Mouse (Mus musculus) MEL (cell line): ENCODE data around the gene Rsph1. TPM values are rescaled to one million over a fixed set of nuclear protein-coding genes. Genes with fewer than 3 reads are reported as not detected.

Experiments
- DNase-seq: peaks from one replicate; pipeline ENCODE4 v3.0.0; 2011; ENCODE audit warnings: low read depth, low spot score
- H3K27ac ChIP-seq: 2 replicates; pipeline ENCODE4 v1.5.1; 2012; ENCODE audit warnings: low read depth, mild to moderate bottlenecking, control low read depth, low read length, moderate library complexity; ENCODE audit not compliant: control insufficient read depth
- H3K27me3 ChIP-seq, 2 experiments: fragments of 150-350 bp in 1 of 2; sonication (generic) in 1 of 2; 2 replicates each; pipeline ENCODE4 v1.6.1; 2012; ENCODE audit warnings: low read length in 2 of 2, mild to moderate bottlenecking in 2 of 2, improper control_type of control experiment in 1 of 2, moderate library complexity in 1 of 2; ENCODE audit not compliant: insufficient read depth in 2 of 2, control insufficient read depth in 1 of 2
- H3K36me3 ChIP-seq, 2 experiments: 2 replicates each; pipeline ENCODE4 v1.6.1; 2012 to 2014; ENCODE audit warnings: low read length in 2 of 2, improper control_type of control experiment in 1 of 2, inconsistent platforms in 1 of 2, mild to moderate bottlenecking in 1 of 2; ENCODE audit not compliant: insufficient read depth in 2 of 2, control insufficient read depth in 1 of 2
- H3K4me1 ChIP-seq, 2 experiments: fragments of 150-350 bp in 1 of 2; sonication (generic) in 1 of 2; 2 replicates each; pipeline ENCODE4 v1.6.1; 2012; ENCODE audit warnings: low read length in 2 of 2, improper control_type of control experiment in 1 of 2, mild to moderate bottlenecking in 1 of 2; ENCODE audit not compliant: insufficient read depth in 2 of 2, control insufficient read depth in 1 of 2
- H3K4me3 ChIP-seq, 2 experiments: fragments of 150-350 bp in 1 of 2; sonication (generic) in 1 of 2; 2 replicates each; pipeline ENCODE4 v1.5.1; 2012; ENCODE audit warnings: low read depth in 2 of 2, low read length in 2 of 2, mild to moderate bottlenecking in 2 of 2, moderate library complexity in 2 of 2, control low read depth in 1 of 2, improper control_type of control experiment in 1 of 2; ENCODE audit not compliant: control insufficient read depth in 1 of 2, insufficient read depth in 1 of 2
- H3K79me2 ChIP-seq: 2 replicates; pipeline ENCODE4 v1.6.1; 2012; ENCODE audit warnings: mild to moderate bottlenecking, low read length, moderate library complexity; ENCODE audit not compliant: control insufficient read depth, poor library complexity, insufficient read depth
- H3K9ac ChIP-seq: 2 replicates; pipeline ENCODE4 v1.6.1; 2012; ENCODE audit warnings: low read depth, mild to moderate bottlenecking, control low read depth, low read length, moderate library complexity; ENCODE audit not compliant: control insufficient read depth, poor library complexity, severe bottlenecking
- H3K9me3 ChIP-seq: fragments of 150-350 bp; sonication (generic); replicated peaks from 2 replicates; pipeline ENCODE4 v1.6.1; 2012; ENCODE audit warnings: mild to moderate bottlenecking, low read length, improper control_type of control experiment, moderate library complexity; ENCODE audit not compliant: insufficient read depth
- CHD2 ChIP-seq: IDR thresholded peaks from 2 replicates; pipeline ENCODE4 v1.6.1; 2011; ENCODE audit warnings: low read length, improper control_type of control experiment
- CTCF ChIP-seq, 3 experiments: IDR thresholded peaks in 2 of 3; conservative IDR thresholded peaks in 1 of 3; 2 replicates each; pipeline ENCODE4 v1.5.1; 2011 to 2012; ENCODE audit warnings: low read length in 3 of 3, low read depth in 2 of 3, mild to moderate bottlenecking in 2 of 3, improper control_type of control experiment in 1 of 3, inconsistent platforms in 1 of 3, mixed read lengths in 1 of 3, moderate library complexity in 1 of 3; ENCODE audit not compliant: control insufficient read depth in 1 of 3, insufficient read depth in 1 of 3, poor library complexity in 1 of 3, severe bottlenecking in 1 of 3
- E2F4 ChIP-seq: IDR thresholded peaks from 2 replicates; pipeline ENCODE4 v1.6.1; 2011; ENCODE audit warnings: low read depth, low read length, improper control_type of control experiment, borderline replicate concordance
- HCFC1 ChIP-seq: IDR thresholded peaks from 2 replicates; pipeline ENCODE4 v1.6.1; 2012; ENCODE audit warnings: low read depth, mild to moderate bottlenecking, inconsistent platforms, low read length, improper control_type of control experiment, moderate library complexity
- JUND ChIP-seq: IDR thresholded peaks from 2 replicates; pipeline ENCODE4 v1.6.1; 2011; ENCODE audit warnings: low read depth, mild to moderate bottlenecking, improper control_type of control experiment, low read length
- MAFK ChIP-seq: IDR thresholded peaks from 2 replicates; pipeline ENCODE4 v1.6.1; 2011; ENCODE audit warnings: low read depth, mild to moderate bottlenecking, low read length, improper control_type of control experiment, borderline replicate concordance
- MAX ChIP-seq: IDR thresholded peaks from 2 replicates; pipeline ENCODE4 v1.6.1; 2011; ENCODE audit warnings: low read length, improper control_type of control experiment
- MXI1 ChIP-seq: IDR thresholded peaks from 2 replicates; pipeline ENCODE4 v1.6.1; 2011; ENCODE audit warnings: mild to moderate bottlenecking, low read depth, low read length, improper control_type of control experiment
- MYC ChIP-seq: IDR thresholded peaks from 2 replicates; pipeline ENCODE4 v1.6.1; 2011; ENCODE audit warnings: low read depth, mild to moderate bottlenecking, low read length, improper control_type of control experiment, moderate library complexity
- NRF1 ChIP-seq: IDR thresholded peaks from 2 replicates; pipeline ENCODE4 v1.6.1; 2014; ENCODE audit warnings: low read depth, mild to moderate bottlenecking, inconsistent platforms, low read length, improper control_type of control experiment, moderate library complexity; ENCODE audit not compliant: poor library complexity, insufficient read depth, severe bottlenecking
- POLR2A ChIP-seq, 2 experiments: IDR thresholded peaks; 2 replicates each; pipeline ENCODE4 v1.6.1; 2011 to 2012; ENCODE audit warnings: low read length in 2 of 2, mild to moderate bottlenecking in 2 of 2, control low read depth in 1 of 2, improper control_type of control experiment in 1 of 2, low read depth in 1 of 2, moderate library complexity in 1 of 2; ENCODE audit not compliant: control insufficient read depth in 1 of 2, insufficient read depth in 1 of 2, poor library complexity in 1 of 2
- POLR2AphosphoS2 ChIP-seq: IDR thresholded peaks from 2 replicates; pipeline ENCODE4 v1.6.1; 2011; ENCODE audit warnings: low read length, improper control_type of control experiment
- POLR2AphosphoS5 ChIP-seq: IDR thresholded peaks from 2 replicates; pipeline ENCODE4 v1.6.1; 2012; ENCODE audit warnings: low read depth, borderline replicate concordance, mild to moderate bottlenecking, inconsistent platforms, low read length, moderate library complexity, mixed read lengths
- RAD21 ChIP-seq: IDR thresholded peaks from 2 replicates; pipeline ENCODE4 v1.6.1; 2011; ENCODE audit warnings: mild to moderate bottlenecking, low read depth, low read length, improper control_type of control experiment
- RCOR1 ChIP-seq: IDR thresholded peaks from 2 replicates; pipeline ENCODE4 v1.6.1; 2012; ENCODE audit warnings: low read depth, mild to moderate bottlenecking, inconsistent platforms, low read length, improper control_type of control experiment
- SIN3A ChIP-seq: IDR thresholded peaks from 2 replicates; pipeline ENCODE4 v1.6.1; 2012; ENCODE audit warnings: low read length, improper control_type of control experiment, inconsistent platforms
- TBP ChIP-seq: IDR thresholded peaks from 2 replicates; pipeline ENCODE4 v1.8.0; 2011; ENCODE audit warnings: low read depth, low read length, improper control_type of control experiment
- TCF12 ChIP-seq: IDR thresholded peaks from 2 replicates; pipeline ENCODE4 v1.6.1; 2014; ENCODE audit warnings: low read depth, mild to moderate bottlenecking, inconsistent platforms, low read length, improper control_type of control experiment, moderate library complexity
- polyA plus RNA-seq, 2 experiments: library from polyadenylated mRNA; stranded (reverse) in 1 of 2; unstranded in 1 of 2; fragments of >175 nt in 1 of 2; fragments of >200 nt in 1 of 2; gene quantifications; 2 replicates each; pipeline versions ENCODE4 v1.2.1 to v1.2.4; 2012; ENCODE audit warnings: low replicate concordance in 2 of 2, low read depth in 1 of 2; ENCODE audit not compliant: insufficient read length in 2 of 2, insufficient read depth in 1 of 2, missing spikeins in 1 of 2
- total RNA-seq: library from RNA; depleted of rRNA; stranded (reverse); fragments of 300-350 nt; gene quantifications from 2 replicates; pipeline ENCODE4 v1.2.3, GENCODE M21; 2012

Gene Rsph1
- total and polyA plus RNA-seq, 3 experiments: 1.3 to 3.6 TPM; not detected in 1

- peaks cover 0 to 22% of the 10 kb centered on the region in 2 experiments; a peak in 2 of 4 replicates for H3K36me3 ChIP-seq
- H3K27ac ChIP-seq: no peak overlapping the region
- DNase-seq: no peak
- no peaks in the 10 kb centered on the region for H3K27me3 ChIP-seq
- H3K9ac ChIP-seq: no peak overlapping the region
- H3K9me3 ChIP-seq: no peaks in the 10 kb centered on the region
- TF ChIP-seq MYC (no peak), SIN3A (no peak), POLR2A (IDR thresholded peaks at IDR 0.05; ENCODE audit: control insufficient read depth in 1 of 2, insufficient read depth in 1 of 2, low read depth in 1 of 2, low read length in 2 of 2, poor library complexity in 1 of 2) (no peak), CHD2 (no peak), E2F4 (no peak), HCFC1 (no peak), NRF1 (no peak), RAD21 (no peak), MAFK (no peak), TCF12 (no peak), POLR2AphosphoS5 (no peak)
- H3K79me2 ChIP-seq: peaks cover 11% of the 10 kb centered on the region
- no peak overlapping the region for H3K4me3 ChIP-seq
- peaks cover 13 to 32% of the 10 kb centered on the region in 2 experiments for H3K4me1 ChIP-seq
Measured at GRCm38 (mm10) chr17:31300736-31301135, 23.6 kb upstream of the Rsph1 start.

- Histone ChIP-seq H3K4me3 (no peak overlapping the region), H3K4me1 (peaks cover 13 to 25% of the 10 kb centered on the region in 2 experiments)
- TF ChIP-seq JUND: no peak
- no peak for TF ChIP-seq E2F4
- TF ChIP-seq MAX: no peak
- TF ChIP-seq POLR2AphosphoS2: no peak
- TF ChIP-seq MXI1: no peak
- TF ChIP-seq RCOR1: no peak
- TF ChIP-seq TBP: no peak
- no peak for TF ChIP-seq CTCF (IDR thresholded peaks at IDR 0.05 in 2 of 3, conservative IDR thresholded peaks at IDR 0.05 in 1 of 3; ENCODE audit: control insufficient read depth in 1 of 3, insufficient read depth in 1 of 3, low read depth in 2 of 3, low read length in 3 of 3, poor library complexity in 1 of 3, severe bottlenecking in 1 of 3)
- TF ChIP-seq, all 39 proteins: peak for 0
Measured at GRCm38 (mm10) chr17:31299981-31300380, 22.8 kb upstream of the Rsph1 start.

More at GRCm38 (mm10) chr17:31299981-31300380, 22.8 kb upstream of the Rsph1 start:
- Histone ChIP-seq H3K27ac (no peak overlapping the region), H3K27me3 (no peaks in the 10 kb centered on the region), H3K36me3 (peaks cover 0 to 16% of the 10 kb centered on the region in 2 experiments; a peak in 2 of 4 replicates), H3K9ac (no peak overlapping the region), H3K9me3 (no peaks in the 10 kb centered on the region), H3K79me2 (peaks cover 11% of the 10 kb centered on the region)
- DNase-seq: no peak
